Mouse (Mus musculus) liver, embryonic 16.5 days (tissue): ENCODE data around the gene Gm21119. TPM values are rescaled to one million over a fixed set of nuclear protein-coding genes. Genes with fewer than 3 reads are reported as not detected.
A peak's percentile ranks its signal among the peaks of the same experiment; 100 is the strongest.
"Not testable (repeated sequence)": the region's sequence is repeated elsewhere in the genome, so short reads cannot be mapped to it uniquely, and the experiment has no call there.

Source experiments
- ATAC-seq: fragments of 200-750 bp; cut with Nextera tagmentation; 2 replicates; pipeline ENCODE4 v1.8.0; 2017; ENCODE audit warnings: low read depth, mild to moderate bottlenecking, moderate number of reproducible peaks, moderate library complexity
- H3K27ac ChIP-seq: fragments of 300-500 bp; sonication (generic); 2 replicates; pipeline ENCODE4 v1.5.1; 2014; ENCODE audit warnings: mild to moderate bottlenecking, low read length
- H3K27me3 ChIP-seq: fragments of 300-500 bp; sonication (generic); 2 replicates; pipeline ENCODE4 v1.6.1; 2014; ENCODE audit warnings: low read depth, low read length, mixed read lengths; ENCODE audit not compliant: control insufficient read depth, insufficient read depth
- H3K36me3 ChIP-seq: fragments of 300-500 bp; sonication (generic); 2 replicates; pipeline ENCODE4 v1.6.1; 2014; ENCODE audit warnings: mild to moderate bottlenecking; ENCODE audit not compliant: control insufficient read depth, insufficient read depth
- H3K4me1 ChIP-seq: fragments of 300-500 bp; sonication (generic); 2 replicates; pipeline ENCODE4 v1.6.1; 2014; ENCODE audit warnings: low read depth, low read length, mixed read lengths; ENCODE audit not compliant: control insufficient read depth
- H3K4me2 ChIP-seq: fragments of 300-500 bp; sonication (generic); 2 replicates; pipeline ENCODE4 v1.6.1; 2014; ENCODE audit warnings: low read depth, low read length, mixed read lengths
- H3K4me3 ChIP-seq: fragments of 300-500 bp; sonication (generic); 2 replicates; pipeline ENCODE4 v1.5.1; 2014; ENCODE audit warnings: low read depth, mild to moderate bottlenecking, low read length
- H3K9ac ChIP-seq: fragments of 300-500 bp; sonication (generic); 2 replicates; pipeline ENCODE4 v1.6.1; 2014; ENCODE audit warnings: low read depth, low read length
- H3K9me3 ChIP-seq: fragments of 300-500 bp; sonication (generic); replicated peaks from 2 replicates; pipeline ENCODE4 v1.6.1; 2016; ENCODE audit warnings: low read length; ENCODE audit not compliant: control insufficient read depth
- WGBS: fragments of 180-500 bp; shearing (Covaris S2); extraction: QIAGEN DNeasy Blood & Tissue Kit; methylation state at CpG from one replicate; pipeline ENCODE4 v1.1.7; 2014; ENCODE audit not compliant: insufficient replicate concordance; 5-methylcytosine and 5-hydroxymethylcytosine counted together
- polyA plus RNA-seq: library from polyadenylated mRNA; unstranded; fragments of >200 nt; fragmentation: Nextera tagmentation; extraction: Ambion mirVana; gene quantifications from 2 replicates; pipeline ENCODE4 v1.2.1, GENCODE M21; 2015

The Gm21119 gene
- not detected in 2 replicates for polyA plus RNA-seq

GRCm38 (mm10) chr8:20614619-20615018, at the start of gene Gm21119:
Gene Gm21119, plus strand, starts transcription at chr8:20614919.
- ATAC-seq, H3K4me3 ChIP-seq, H3K36me3 ChIP-seq, H3K27me3 ChIP-seq, H3K9me3 ChIP-seq, H3K9ac ChIP-seq, H3K4me2 ChIP-seq, H3K27ac ChIP-seq, H3K4me1 ChIP-seq: not testable (repeated sequence)
- no CpG with 5 or more reads among the region's 2 CpGs for WGBS

- H3K9ac ChIP-seq, H3K27me3 ChIP-seq, ATAC-seq: not testable (repeated sequence)
These were observed 48.0 kb upstream of the Gm21119 start for GRCm38 (mm10) chr8:20566753-20567152.

GRCm38 (mm10) chr8:20581081-20581480, 33.6 kb upstream of the Gm21119 start:
- H3K4me1 ChIP-seq, H3K4me2 ChIP-seq, H3K36me3 ChIP-seq, ATAC-seq, H3K9me3 ChIP-seq, H3K4me3 ChIP-seq, H3K27ac ChIP-seq, H3K27me3 ChIP-seq, H3K9ac ChIP-seq: not testable (repeated sequence)
- WGBS: 83% methylated on average over 3 of the region's 6 CpGs

More at GRCm38 (mm10) chr8:20566753-20567152, 48.0 kb upstream of the Gm21119 start:
- H3K4me2 ChIP-seq, H3K27ac ChIP-seq, H3K4me3 ChIP-seq, H3K4me1 ChIP-seq, H3K36me3 ChIP-seq, H3K9me3 ChIP-seq: not testable (repeated sequence)
- no CpG with 5 or more reads among the region's 1 CpGs for WGBS

- not testable (repeated sequence) for H3K4me3 ChIP-seq, H3K9ac ChIP-seq, H3K4me1 ChIP-seq, H3K4me2 ChIP-seq, H3K27ac ChIP-seq, H3K9me3 ChIP-seq, H3K36me3 ChIP-seq, H3K27me3 ChIP-seq, ATAC-seq
- WGBS: 63% methylated on average over 4 of the region's 6 CpGs
These were observed 31.9 kb upstream of the Gm21119 start for GRCm38 (mm10) chr8:20582772-20583171.

GRCm38 (mm10) chr8:20588268-20589177, 26.2 kb upstream of the Gm21119 start:
- ATAC-seq: not testable (repeated sequence)
- WGBS: 24% methylated on average over 3 of the region's 12 CpGs

GRCm38 (mm10) chr8:20589178-20589539, 25.6 kb upstream of the Gm21119 start:
- 58% methylated on average over 1 of the region's 4 CpGs for WGBS
- not testable (repeated sequence) for H3K9me3 ChIP-seq, H3K4me1 ChIP-seq, H3K4me3 ChIP-seq, H3K27me3 ChIP-seq, H3K4me2 ChIP-seq, H3K36me3 ChIP-seq, H3K9ac ChIP-seq, H3K27ac ChIP-seq
- peak; percentile 70 for ATAC-seq

More at GRCm38 (mm10) chr8:20588268-20589177, 26.2 kb upstream of the Gm21119 start:
- not testable (repeated sequence) for H3K9ac ChIP-seq, H3K9me3 ChIP-seq, H3K27ac ChIP-seq, H3K36me3 ChIP-seq, H3K27me3 ChIP-seq, H3K4me3 ChIP-seq, H3K4me1 ChIP-seq, H3K4me2 ChIP-seq

- ATAC-seq: not testable (repeated sequence)
These were observed 24.4 kb upstream of the Gm21119 start for GRCm38 (mm10) chr8:20590117-20590997.

GRCm38 (mm10) chr8:20591002-20591401, 23.7 kb upstream of the Gm21119 start:
- not testable (repeated sequence) for H3K4me2 ChIP-seq, H3K4me1 ChIP-seq, H3K9me3 ChIP-seq, H3K27me3 ChIP-seq, H3K36me3 ChIP-seq, H3K9ac ChIP-seq, ATAC-seq, H3K27ac ChIP-seq, H3K4me3 ChIP-seq
- 67% methylated on average over 4 of the region's 8 CpGs for WGBS

More at GRCm38 (mm10) chr8:20590117-20590997, 24.4 kb upstream of the Gm21119 start:
- not testable (repeated sequence) for H3K4me3 ChIP-seq, H3K36me3 ChIP-seq, H3K27me3 ChIP-seq, H3K9me3 ChIP-seq, H3K4me2 ChIP-seq, H3K9ac ChIP-seq, H3K27ac ChIP-seq, H3K4me1 ChIP-seq
- WGBS: 45% methylated on average over 3 of the region's 9 CpGs
